Mouse (Mus musculus) mouse embryonic stem cell (cell line): Measurements from ENCODE around the gene Samd4b.
"Not testable (repeated sequence)": the region's sequence is repeated elsewhere in the genome, so short reads cannot be mapped to it uniquely, and the experiment has no call there.

Experiments used
- in situ Hi-C, 2 experiments: fragments of 300-500 bp; cut with MboI; formaldehyde crosslinking; loops; 1 replicate in 1 of 2; 3 replicates in 1 of 2; pipeline ENCODE4 v1.14.3; 2019 to 2020; ENCODE audit warnings: low sequenced_read_pairs in 2 of 2, low pct_unique_long_range_greater_than_20kb in 1 of 2, mixed read lengths in 1 of 2; ENCODE audit not compliant: unreplicated experiment in 1 of 2

The Samd4b gene

DNA sequence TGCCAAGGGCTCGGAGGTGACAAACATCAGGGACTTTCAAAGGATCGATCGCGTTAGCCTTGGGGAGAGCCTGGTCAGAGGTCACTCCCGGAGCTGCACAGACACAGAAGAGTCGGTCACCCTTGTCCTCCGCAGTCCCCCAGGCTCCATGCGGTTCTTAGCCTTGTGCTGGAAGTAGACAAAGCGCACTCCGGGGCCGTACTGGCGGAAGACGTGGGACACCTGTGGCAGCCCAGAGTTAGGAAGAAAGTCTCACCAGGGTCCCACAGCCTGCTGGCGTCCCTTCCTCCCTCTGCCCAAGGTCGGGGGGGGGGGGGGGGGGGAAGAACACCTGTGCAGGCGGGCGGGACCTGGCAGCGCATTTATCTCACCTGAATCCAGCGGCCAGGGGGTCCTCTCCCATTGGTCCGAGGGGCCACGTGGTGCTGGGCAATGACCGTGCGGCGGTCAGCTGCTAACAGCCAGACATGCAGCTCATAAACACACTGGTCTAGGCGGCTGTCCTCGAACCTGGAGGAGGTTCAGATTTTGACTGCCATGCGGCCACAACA lies 53.8 kb downstream of the Samd4b start:
- in situ Hi-C loops: no loop called here

DNA sequence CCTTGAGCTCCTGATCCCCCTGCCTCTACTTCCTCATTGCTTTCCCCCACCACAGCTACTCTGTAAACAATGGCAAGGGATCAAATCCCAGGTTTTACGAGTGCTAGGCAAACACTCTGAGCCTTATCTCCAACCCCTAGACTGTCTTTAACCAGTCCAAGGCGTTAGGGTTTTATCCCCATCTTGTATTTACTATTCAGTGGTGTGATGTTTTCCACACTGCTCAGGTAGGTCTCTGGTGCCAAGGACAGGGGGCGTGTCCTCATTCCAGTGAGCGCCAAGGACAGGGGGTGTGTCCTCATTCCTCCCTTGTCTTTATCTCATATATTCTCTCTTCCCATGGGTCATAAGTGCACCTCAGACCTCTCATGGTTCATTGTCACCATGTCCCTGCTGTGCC lies 57.4 kb downstream of the Samd4b start, which contains the start of gene Sycn:
Sycn (plus strand) TSS at position 360 of the 400 bp plus-strand sequence.
- in situ Hi-C loops: no loop called here

DNA sequence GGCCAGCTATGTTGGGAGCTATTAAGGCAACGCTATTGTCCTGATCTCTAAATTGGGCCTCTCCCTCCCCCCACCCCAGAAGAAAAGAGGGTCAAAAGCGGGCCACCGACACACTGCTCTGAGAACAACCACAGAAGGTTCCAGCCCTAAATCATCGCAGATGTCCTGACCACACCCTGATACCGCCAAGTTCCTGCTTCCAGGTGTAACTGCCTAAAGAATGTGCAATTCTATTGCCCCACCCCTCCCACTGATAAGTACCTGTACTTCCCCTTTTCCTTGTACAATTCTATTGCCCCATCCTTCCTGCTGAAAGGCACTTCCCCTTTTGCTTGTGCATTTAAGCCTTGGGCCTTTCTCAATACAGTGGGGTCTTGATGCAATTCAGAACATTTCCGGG lies 59.1 kb downstream of the Samd4b start:
- in situ Hi-C loops: not testable (repeated sequence)

DNA sequence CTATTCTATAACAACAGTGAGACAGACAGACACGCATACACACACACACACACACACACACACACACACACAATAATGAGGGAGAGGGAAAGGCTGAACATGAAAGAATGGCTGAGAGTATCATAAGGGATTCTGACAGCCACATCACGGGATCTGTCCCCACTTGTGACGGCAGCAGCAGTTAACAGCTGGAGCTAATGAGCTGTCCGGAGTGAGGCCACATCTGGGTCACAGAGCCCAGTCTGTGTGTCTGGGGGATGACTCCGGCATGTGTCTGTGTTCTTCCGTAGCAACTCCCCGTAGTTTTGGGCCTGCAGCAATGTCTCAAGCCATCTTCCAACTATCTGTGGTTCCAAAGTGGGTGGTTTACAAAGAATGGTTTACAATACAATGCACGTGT lies 65.9 kb downstream of the Samd4b start:
- in situ Hi-C loops: loop anchor here in 1 of 2 experiments (5.0 kb wide), 1 partner anchor 80 kb away; the partner anchor contains the start of gene Lrfn1

DNA sequence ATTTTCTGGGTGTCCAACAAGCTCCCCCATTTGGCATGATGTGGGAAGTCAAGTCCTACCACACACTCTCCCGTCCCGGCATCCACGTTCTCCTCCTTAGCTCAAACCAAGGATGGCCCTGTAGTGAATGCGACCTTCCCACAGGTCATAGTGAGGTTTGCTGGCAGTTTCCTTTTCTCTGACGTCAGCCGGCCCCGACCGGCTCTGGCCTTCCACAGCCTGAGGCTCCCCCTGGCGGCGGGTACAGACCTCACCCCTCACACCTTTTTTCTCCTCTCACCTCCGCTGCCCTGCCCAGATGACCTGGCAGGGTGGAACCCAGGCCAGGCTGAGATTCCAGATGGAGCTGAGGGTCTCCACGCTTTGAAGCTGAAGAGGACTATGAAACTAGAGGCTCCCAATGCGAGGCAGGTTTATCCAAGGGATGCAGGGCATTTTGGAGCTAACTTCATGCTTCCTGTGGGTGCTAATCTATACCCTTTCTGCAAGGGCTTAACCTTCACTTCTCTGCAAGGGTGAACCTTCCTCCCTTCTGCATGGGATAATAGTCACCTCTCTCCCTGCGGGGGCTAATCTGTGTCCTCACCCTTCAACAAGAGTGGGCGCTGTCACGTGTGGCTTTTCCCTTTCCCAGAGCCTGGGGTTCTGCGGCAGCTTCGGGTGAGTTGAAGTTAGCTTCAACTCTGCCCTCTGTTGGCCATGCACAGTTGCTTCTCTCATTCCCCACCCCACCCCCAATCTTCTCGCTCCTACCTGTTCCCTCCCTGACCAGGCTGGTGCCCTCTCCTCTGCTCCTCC lies 69.8 kb downstream of the Samd4b start:
- in situ Hi-C loops: no loop called here

DNA sequence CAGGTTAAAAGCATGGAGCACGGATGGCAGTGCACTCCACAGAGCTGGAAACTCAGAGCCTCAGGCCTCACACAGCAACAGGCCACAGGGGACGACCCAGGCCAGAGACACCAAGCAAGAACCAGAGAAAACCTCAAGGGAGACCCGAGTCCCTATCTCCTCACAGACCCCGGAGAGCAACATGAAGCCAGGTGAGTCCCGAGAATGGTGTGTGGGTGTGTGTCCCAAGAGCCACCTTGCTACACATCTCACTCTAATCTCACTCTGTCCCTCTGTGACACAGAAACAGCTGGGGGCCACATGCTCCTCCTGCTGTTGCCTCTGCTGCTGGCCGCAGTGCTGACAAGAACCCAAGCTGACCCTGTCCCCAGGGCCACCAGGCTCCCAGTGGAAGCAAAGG lies 75.4 kb downstream of the Samd4b start, which contains the start of gene Ifnl3:
Ifnl3 (plus strand) TSS at position 301 of the 400 bp plus-strand sequence.
- in situ Hi-C loops: not testable (repeated sequence)

DNA sequence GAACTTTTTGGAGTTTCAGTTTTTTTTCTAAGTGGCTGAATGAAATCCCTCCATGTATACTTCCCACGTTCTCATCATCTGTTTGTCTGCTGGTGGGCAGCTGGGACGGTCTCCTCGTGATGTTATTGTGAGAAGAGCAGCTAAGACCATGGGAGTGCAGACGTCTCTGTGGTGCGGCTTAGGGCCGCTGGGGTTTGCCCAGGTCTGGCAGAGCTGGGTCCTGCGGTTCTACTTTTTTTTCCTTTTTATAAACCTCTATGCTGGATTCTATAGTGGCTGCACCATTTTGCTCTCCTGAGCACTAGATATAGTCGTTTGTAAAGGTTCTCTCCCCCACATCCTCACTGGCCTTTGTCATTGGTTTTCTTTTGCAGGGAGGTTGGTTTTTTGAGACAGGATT lies 86.5 kb downstream of the Samd4b start:
- in situ Hi-C loops: no loop called here

DNA sequence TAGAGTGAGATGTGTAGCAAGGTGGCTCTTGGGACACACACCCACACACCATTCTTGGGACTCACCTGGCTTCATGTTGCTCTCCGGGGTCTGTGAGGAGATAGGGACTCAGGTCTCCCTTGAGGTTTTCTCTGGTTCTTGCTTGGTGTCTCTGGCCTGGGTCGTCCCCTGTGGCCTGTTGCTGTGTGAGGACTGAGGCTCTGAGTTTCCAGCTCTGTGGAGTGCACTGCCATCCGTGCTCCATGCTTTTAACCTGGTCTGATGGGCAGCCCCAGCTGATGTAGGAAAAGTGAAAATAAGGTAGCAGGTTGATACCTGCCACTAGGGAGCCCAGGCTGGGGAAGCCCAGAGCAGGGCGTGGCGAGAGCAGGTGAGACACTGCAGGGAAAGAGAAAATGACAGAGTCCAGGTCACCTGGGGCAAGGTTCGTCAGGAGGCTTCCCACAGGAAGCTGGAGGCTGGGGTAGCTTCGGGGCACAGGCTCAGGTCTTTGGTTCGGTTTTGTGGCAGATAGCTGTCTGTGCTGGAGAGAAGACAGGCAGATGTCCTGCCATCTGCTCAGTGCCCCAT lies 87.5 kb downstream of the Samd4b start, which contains the start of gene Ifnl2:
Ifnl2 (minus strand) TSS at position 51 of the 570 bp plus-strand sequence.
- in situ Hi-C loops: not testable (repeated sequence)

DNA sequence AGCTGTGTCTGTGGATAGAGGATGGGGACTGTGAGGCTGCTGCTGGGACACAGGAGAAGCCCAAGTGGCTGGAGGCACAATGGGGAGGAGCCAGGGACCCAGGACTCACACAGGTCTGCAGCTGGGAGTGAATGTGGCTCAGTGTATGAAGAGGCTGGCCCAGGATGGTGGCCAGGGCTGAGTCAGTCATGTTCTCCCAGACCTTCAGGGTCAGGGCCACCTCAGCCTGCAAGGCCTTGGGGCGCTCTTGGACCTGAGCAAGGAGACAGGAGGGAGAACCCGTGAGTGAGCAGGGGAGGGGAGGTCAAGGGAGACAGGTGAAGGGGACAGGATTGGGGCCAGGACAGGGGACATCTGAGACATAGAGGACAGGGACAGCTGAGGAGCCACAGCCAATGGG lies 88.8 kb downstream of the Samd4b start:
- in situ Hi-C loops: not testable (repeated sequence)

DNA sequence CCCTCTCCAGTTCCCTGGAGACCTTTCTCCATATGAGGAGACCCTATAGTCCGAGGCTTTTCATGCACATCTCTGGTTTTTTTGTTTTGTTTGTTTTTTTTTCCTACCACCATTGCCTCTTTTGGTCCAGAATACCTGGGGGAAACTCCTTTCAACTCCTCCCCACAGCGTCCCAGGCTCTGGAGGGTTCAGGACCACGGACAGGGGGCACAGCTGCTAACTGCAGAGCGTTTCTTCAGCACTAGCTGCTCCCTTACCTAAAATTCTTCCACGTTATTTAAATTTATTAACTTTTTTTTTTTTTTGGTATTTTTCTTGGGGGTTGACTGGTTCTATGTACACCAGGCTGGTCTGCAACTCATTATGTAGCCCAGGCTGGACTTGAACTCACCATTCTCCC lies 92.4 kb downstream of the Samd4b start:
- in situ Hi-C loops: no loop called here

DNA sequence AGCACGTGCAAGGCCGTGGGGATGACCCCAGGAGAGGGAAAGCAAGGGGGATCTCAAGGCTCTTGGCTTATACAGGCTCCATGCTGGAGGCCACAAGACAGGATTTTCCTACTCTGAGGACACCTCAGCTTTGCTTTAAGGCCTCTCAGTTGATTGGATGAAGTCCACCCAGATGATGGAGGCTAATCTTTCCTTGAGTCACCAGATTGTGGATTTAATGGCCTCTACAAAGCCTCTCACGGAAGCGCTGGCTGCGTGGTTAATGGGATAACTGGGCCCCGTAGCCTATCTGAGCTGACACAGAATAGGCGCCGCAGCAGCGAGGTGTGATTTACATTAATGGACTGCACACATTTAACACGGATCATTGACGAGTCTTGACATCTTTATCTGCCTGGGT lies 102.5 kb downstream of the Samd4b start:
- in situ Hi-C loops: no loop called here

DNA sequence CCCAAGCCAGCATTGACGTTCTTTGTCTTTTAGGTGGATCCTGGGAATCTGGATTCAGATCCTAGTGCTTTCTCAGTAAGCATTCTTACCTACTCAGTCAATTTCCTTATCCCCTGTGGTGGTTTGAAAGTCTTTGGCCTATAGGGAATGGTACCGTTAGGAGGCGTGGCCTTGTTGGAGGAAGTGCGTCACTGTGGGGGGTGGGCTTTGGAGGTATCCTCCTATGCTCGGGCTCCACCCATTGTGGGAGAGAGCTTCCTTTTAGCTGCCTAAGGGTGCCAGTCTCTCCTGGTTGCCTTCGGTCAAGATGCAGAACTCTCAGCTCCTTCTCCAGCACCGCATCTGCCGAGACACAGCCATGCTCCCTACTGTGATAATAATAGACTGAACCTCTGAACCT lies 105.6 kb downstream of the Samd4b start:
- in situ Hi-C loops: loop anchor here in 1 of 2 experiments (5.0 kb wide), 1 partner anchor 50 kb away; no protein-coding TSS in a partner anchor

DNA sequence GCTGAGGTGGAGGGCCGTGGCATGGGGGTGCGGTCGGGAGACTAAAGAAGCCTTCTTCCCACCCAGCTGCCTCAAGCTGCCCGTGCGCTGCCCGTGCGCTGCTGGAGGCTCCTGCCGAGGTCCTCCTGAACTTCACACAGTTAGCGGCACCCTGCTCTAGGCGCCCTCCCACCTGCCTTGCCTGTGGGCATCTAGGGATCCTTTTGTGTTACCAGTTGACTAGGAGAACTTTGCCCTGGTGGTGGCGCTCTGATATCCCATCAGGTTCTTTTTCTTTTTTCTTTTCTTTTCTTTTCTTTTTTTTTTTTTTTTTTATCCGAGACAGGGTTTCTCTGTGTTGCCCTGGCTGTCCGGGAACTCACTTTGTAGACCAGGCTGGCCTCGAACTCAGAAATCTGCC lies 107.0 kb downstream of the Samd4b start:
- in situ Hi-C loops: loop anchor here in 1 of 2 experiments (5.0 kb wide), 1 partner anchor 49 kb away; no protein-coding TSS in a partner anchor

DNA sequence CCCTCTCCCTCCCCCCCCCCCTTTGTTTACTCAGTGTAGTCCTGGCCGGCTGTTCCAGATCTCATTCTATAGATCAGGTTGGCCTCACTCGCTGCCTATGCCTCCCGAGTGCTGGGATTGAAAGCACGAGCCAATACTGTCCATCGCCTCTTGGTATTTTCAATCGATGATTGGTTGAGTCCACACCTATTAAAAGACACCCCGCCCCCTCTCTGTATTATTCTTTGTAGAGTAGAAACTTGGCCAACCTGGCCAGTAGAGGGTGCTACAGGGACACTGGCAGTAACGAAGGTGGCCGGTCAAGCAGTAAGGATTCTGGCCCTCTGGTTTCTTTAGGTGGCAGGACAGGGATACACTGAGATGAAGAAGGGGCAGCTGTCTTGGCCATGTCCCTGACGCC lies 107.5 kb downstream of the Samd4b start:
- in situ Hi-C loops: loop anchor here in 1 of 2 experiments (5.0 kb wide), 1 partner anchor 48 kb away; no protein-coding TSS in a partner anchor

DNA sequence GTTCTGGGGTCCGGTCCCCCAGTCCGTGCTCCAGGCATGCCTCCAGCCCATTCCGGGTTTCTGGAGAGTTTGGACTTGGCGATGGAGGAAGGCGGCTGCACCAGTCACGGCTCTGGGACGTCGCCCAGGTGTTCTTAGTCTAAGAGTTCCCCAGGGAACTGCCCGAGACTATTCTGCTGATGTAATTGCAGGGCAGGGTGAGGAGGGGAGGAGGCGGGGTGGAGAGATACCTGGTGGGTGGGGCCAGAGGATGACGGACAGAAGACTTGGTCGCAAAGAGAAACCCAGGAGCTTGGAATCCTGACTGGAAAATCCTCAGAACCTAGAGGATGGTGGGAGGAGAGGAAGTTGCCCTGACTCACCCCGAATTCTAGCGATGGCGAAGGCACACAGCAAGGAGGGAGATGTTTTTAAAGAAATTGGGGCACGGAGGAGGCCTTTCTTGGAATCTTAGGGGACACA lies 109.9 kb downstream of the Samd4b start:
- in situ Hi-C loops: loop anchor here in 1 of 2 experiments (5.0 kb wide), 1 partner anchor 104 kb away; no protein-coding TSS in a partner anchor

DNA sequence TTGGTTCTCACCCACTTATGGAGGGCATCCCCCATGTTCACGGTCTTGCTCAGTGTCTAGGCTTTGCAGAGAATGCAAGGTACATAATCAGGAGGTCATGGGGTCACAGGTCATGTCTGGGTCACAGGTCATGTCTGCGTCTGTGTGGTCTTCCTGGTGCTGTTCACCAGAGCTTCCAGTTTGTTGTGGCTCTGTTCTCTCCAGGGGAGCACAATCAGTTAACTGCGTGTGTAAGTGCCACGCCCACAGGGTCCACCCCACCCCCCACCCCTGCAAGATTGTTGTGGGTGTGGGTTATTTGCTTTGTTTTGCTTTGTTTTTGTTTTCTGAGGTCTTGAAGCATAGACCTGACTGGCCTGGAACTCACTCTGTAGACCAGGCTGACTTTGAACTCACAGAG lies 113.8 kb downstream of the Samd4b start:
- in situ Hi-C loops: no loop called here

DNA sequence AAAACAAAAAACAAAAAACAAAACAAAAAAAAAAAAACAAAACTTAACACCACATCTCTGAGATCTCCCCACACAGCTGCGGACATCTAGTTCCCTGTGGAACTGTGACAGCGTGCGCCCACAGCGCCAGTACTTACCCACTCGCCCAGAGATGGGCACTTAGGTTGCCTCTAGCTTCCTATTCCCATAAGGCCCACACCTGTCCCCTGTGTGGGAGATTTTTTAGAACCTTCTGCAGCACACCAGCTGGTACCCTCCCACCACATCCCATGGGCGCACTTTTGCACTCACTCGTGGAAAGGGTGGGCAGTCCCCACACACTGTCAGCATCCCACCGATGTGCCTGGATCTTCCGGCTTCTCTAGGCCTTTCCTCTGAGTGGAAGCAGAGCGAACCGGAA lies 115.1 kb downstream of the Samd4b start:
- in situ Hi-C loops: no loop called here

DNA sequence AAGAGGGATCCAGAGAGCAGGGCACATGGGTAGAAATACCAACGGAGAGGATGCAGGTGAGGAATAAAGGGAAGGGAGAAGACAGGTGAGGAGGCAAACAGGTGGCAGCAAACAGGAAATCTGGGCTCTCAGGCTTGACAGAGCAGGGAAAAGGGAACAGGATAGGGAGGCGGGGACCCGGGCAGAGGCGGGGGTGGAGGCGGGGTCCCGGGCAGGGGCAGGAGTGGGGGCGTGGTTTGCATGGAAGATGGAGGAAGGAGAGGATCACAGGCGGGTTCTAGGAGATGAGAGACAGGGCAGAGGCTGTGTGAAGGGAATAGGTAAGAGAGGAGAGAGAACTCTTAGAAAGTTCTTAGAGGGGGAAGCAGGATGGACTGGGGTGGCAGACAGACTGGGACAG lies 119.1 kb downstream of the Samd4b start:
- in situ Hi-C loops: no loop called here

DNA sequence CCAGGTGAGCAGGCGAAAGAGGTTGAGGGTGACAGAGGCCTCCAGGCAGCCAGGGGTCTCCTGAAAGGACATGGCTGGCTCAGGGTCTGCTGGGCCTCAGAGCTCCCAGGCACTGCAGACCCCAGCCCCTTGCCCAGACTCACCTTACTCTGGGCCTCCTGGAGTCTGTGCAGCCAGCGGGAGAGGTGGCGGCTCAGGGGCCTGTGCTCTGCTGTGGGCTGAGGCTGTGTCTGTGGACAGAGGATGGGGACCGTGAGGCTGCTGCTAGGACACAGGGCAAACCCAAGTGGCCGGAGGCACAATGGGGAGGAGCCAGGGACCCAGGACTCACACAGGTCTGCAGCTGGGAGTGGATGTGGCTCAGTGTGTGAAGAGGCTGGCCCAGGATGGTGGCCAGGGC lies 120.6 kb downstream of the Samd4b start:
- in situ Hi-C loops: no loop called here
